ENCODE assay signal across 18 mouse cellular contexts in genomic region chr7:84100672-84101071, GRCm38 (mm10). TPM values are rescaled to one million over a fixed set of nuclear protein-coding genes. Genes with fewer than 3 reads are reported as not detected.
"Had no signal": no experiment of that assay in that cellular context is flagged by ENCODE, and none has a peak within 500 bp of the region (broad histone marks: within the 10 kb centered on the region; RNA-seq: fewer than 3 reads in every experiment).

No protein-coding gene starts in this region.

- H3K9me3 ChIP-seq: liver, embryonic 15.5 days; lung, embryonic 15.5 days; midbrain, embryonic 10.5 days; midbrain, embryonic 12.5 days; neural tube, embryonic 12.5 days; stomach, embryonic 15.5 days had no signal

- H3K4me3 ChIP-seq: liver, embryonic 15.5 days; lung, embryonic 15.5 days; midbrain, embryonic 10.5 days; midbrain, embryonic 12.5 days; neural tube, embryonic 12.5 days; stomach, embryonic 15.5 days had no signal

- H3K36me3 ChIP-seq: liver, embryonic 15.5 days; lung, embryonic 15.5 days; midbrain, embryonic 12.5 days; neural tube, embryonic 12.5 days; stomach, embryonic 15.5 days had no signal

- H3K4me1 ChIP-seq: liver, embryonic 15.5 days; lung, embryonic 15.5 days; midbrain, embryonic 10.5 days; midbrain, embryonic 12.5 days; neural tube, embryonic 12.5 days; stomach, embryonic 15.5 days had no signal

- H3K27ac ChIP-seq: liver, embryonic 15.5 days; lung, embryonic 15.5 days; midbrain, embryonic 10.5 days; midbrain, embryonic 12.5 days; neural tube, embryonic 12.5 days; stomach, embryonic 15.5 days; stomach, postnatal 0 days had no signal

- H3K27me3 ChIP-seq: liver, embryonic 15.5 days; lung, embryonic 15.5 days; midbrain, embryonic 12.5 days; neural tube, embryonic 12.5 days; stomach, embryonic 15.5 days had no signal

- DNase-seq: liver, postnatal 0 days; lung, adult 2 months; lung, postnatal 14 days; lung, postnatal 4 days; midbrain, embryonic 14.5 days; right cerebral cortex, postnatal 14 days; thymus, adult 18-20 months; thymus, postnatal 14 days; thymus, postnatal 36 days had no signal

RNA-seq across cellular contexts. Expression of gene Cemip, which starts 14.4 kb away (rescaled TPM):
- total RNA-seq: neutrophil, adult 5-6 weeks had no signal
- polyA plus RNA-seq: liver, postnatal 0 days; thymus, postnatal 0 days had no signal
